Mouse (Mus musculus) lung, adult 2 months (tissue): Measurements from ENCODE around the gene Mnx1. TPM values are rescaled to one million over a fixed set of nuclear protein-coding genes. Genes with fewer than 3 reads are reported as not detected.

Source experiments
- DNase-seq: peaks from one replicate; pipeline ENCODE4 v3.0.0; 2022
- H3K4me1 ChIP-seq: fragments of 200-500 bp; 2 replicates; pipeline ENCODE4 v1.6.1; 2011; ENCODE audit warnings: low read length; ENCODE audit not compliant: control insufficient read depth, insufficient read depth
- H3K4me3 ChIP-seq: fragments of 200-500 bp; replicated peaks from 2 replicates; pipeline ENCODE3; 2011; ENCODE audit warnings: low read depth, mild to moderate bottlenecking, control low read depth, low read length; ENCODE audit errors: extremely low read depth
- CTCF ChIP-seq: fragments of 200-500 bp; IDR thresholded peaks from 2 replicates; pipeline ENCODE4 v1.5.1; 2011; ENCODE audit warnings: mild to moderate bottlenecking, low read length, control low read depth; ENCODE audit not compliant: insufficient read depth
- POLR2A ChIP-seq: fragments of 200-500 bp; IDR thresholded peaks from 2 replicates; pipeline ENCODE4 v1.6.1; 2011; ENCODE audit warnings: low read depth, mild to moderate bottlenecking, control low read depth, low read length, borderline replicate concordance; ENCODE audit errors: extremely low read depth
- WGBS: fragments of 180-500 bp; shearing (Covaris S2); methylation state at CpG from one replicate; pipeline ENCODE4 v1.1.7; 2018; 5-methylcytosine and 5-hydroxymethylcytosine counted together
- polyA plus RNA-seq: library from polyadenylated mRNA; depleted of rRNA; stranded (reverse); fragments of >200 nt; gene quantifications from 2 replicates; pipeline ENCODE4 v1.2.3, GENCODE M21; 2012

Mnx1 gene
- polyA plus RNA-seq, 1 experiment = not detected

DNA sequence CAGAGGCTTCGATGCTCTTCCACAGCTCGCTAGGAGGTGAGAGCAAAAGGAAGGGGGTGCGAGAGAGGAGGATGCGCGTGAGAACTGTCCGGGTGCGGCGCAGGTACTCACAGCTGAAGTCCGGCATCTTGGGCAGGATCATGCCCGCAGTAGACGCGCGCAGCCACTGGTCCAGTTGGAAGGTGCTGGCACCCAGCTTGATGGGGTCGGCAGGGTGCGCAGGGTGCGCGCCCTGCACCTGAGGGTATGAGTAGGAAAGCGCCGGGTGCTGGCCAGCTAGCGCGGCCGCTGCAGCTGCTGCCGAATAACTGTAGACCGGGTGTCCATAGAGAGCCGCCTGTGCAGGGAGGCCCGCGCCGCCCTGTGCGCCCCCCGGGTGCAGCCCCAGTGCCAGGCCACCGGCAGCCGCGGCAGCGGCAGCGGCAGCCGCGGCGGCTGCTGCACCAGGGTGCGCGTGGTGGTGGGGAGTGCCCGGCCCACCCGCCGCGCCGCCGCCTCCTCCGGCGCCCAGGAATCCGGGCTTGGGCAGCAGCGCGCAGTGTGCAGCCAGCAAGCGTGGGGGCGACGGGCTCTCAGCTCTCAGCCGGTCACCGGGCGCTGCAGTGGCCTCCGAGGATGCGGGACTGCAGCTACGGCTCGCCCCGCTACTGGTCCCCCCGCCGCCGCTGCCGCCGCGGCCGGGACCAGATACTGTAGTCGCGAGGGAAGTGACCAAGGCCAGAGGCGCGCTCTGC, 629 bp downstream of the Mnx1 start:
- TF ChIP-seq POLR2A = no peak
- no peak for TF ChIP-seq CTCF
- Histone ChIP-seq H3K4me3 (no peak overlapping the region), H3K4me1 (no peaks in the 10 kb centered on the region; the same call in none of the 2 replicates)
- DNase-seq = no peak
- WGBS = 1% methylated on average over 72 of the region's 73 CpGs

DNA sequence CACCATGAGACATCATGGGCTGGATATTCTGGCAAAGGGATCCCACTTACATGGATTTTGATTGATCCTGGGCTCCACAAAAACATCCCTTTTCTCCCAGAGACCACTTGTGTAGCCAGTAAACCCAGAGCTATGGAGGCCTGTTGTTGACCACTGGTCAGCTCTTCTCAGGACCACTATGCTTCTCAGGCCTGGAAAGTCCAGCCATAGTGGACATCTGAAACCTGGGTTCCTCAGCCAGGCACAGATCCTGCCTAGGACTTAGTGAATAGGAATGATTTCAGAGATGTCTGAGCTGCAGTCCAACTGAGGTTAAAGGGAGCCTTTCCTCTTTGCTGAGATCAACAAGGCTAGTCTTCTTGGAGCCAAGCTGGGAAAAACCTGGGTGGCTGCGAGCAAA, 2.2 kb downstream of the Mnx1 start:
- no peaks in the 10 kb centered on the region; the same call in none of the 2 replicates for H3K4me1 ChIP-seq
- TF ChIP-seq CTCF (no peak), POLR2A (no peak)
- no peak for DNase-seq
- no peak overlapping the region for H3K4me3 ChIP-seq
- WGBS = 11% methylated on average over 1 of the region's 1 CpGs

DNA sequence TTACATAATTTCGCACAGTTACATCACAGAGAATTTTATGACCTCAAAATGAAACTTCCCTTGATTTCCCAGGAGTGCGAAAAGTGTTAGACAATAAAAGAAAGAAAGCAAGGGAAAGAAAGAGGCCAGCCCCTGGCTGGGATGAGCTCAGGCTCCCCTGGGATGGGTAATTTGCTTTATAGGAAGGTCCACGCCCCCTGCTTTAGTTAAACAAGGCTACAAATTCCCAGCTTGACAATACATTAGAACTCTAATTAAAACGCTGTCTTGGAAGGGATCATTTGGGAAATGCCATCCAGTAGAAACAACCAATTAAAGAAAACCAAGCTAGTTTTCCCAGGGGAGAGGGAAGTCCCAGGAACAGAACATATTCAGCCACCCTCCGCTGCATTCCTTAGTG, 2.7 kb downstream of the Mnx1 start:
- Histone ChIP-seq H3K4me1 (no peaks in the 10 kb centered on the region; the same call in none of the 2 replicates), H3K4me3 (no peak overlapping the region)
- TF ChIP-seq POLR2A (no peak), CTCF (no peak)
- DNase-seq = no peak
- WGBS = 11% methylated on average over 5 of the region's 5 CpGs

DNA sequence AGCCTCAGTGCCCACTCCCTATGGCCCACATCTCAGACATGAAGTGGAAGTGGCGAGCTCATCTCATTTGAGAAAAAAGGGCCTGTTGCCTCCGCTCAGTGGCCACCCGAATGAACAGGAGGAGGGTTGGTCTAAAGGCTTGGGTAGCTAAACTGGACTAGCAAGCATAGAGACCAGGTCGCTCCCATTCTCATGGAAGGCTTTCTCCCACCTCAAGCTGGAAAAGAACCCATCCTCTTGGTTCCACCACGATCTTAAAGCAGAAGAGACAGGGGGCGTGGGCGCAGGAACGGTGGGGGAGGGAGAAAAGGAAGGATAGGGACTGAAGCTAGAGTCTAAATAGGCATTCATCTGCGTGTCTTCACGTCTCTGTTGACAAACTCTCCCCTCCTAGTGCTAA, 3.2 kb downstream of the Mnx1 start:
- Histone ChIP-seq H3K4me3 (no peak overlapping the region), H3K4me1 (no peaks in the 10 kb centered on the region; the same call in none of the 2 replicates)
- 8% methylated on average over 10 of the region's 10 CpGs for WGBS
- no peak for TF ChIP-seq CTCF
- TF ChIP-seq POLR2A = no peak
- DNase-seq = no peak

DNA sequence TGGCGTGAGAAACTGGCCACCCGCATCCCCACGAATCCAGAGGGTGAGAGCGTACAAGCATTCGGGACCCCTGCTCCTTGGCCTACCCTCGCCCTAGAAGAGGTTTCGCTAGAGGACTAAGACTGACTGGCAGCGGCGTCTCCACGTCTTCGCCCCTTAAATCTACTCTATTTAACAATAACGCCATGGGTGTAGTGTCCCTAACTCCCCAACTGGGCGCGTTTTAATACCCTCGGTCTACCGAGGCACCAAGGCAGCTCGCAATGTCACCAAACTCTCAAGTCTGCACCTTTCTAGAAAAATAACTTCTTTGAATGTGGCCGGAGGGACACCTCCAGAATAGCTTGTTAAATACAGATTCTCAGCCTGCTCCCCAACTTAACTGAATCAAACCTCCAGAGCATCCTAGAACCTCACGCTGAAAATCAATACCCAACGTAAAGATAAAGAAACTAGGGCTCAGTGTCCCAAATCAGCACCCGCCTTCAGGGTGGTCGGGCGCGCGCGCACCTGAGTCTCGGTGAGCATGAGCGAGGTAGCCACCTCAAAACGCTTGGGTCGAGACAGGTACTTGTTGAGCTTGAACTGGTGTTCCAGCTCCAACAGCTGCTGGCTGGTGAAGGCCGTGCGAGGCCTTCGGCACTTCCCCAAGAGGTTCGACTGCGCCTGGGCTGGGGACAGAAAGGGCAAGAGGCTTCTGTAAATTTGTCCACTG, 3.9 kb downstream of the Mnx1 start:
- no peak overlapping the region for H3K4me3 ChIP-seq
- no peak for TF ChIP-seq CTCF
- TF ChIP-seq POLR2A = no peak
- DNase-seq = no peak
- no peaks in the 10 kb centered on the region; the same call in none of the 2 replicates for H3K4me1 ChIP-seq
- 6% methylated on average over 35 of the region's 35 CpGs for WGBS

DNA sequence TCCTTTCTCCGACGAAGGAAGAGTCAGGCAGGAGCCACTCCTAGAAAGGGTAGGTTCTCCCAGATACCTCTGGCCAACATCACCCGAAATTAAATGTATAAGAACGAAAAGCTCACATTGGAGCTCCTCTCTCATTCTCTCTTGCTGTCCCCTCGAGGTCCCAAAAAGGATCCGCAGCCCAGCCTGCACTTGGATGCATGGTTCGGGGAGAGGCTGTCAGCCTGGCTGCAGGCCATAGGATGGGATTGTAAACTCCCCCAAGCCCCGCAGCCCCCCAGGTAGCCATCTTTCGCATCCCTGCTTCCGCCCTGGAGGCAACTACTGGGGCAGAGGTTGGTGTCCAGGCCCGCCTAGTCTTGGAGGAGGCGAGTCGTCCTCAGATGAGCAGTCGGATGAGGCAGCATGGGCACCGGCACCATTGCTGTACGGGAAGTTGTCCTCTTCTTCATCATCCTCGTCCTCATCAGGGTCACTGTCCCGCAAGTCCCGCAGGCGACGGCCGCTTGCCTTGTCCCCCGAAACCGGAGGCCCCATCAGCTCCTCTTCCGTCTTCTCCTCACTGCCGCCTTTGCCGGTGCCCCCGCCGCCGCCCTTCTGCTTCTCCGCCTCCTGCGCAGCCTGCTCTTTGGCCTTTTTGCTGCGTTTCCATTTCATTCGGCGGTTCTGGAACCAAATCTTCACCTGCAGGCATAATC, 4.6 kb downstream of the Mnx1 start:
- no peak for DNase-seq
- Histone ChIP-seq H3K4me1 (no peaks in the 10 kb centered on the region; the same call in none of the 2 replicates), H3K4me3 (no peak overlapping the region)
- WGBS = 2% methylated on average over 35 of the region's 35 CpGs
- no peak for TF ChIP-seq POLR2A

DNA sequence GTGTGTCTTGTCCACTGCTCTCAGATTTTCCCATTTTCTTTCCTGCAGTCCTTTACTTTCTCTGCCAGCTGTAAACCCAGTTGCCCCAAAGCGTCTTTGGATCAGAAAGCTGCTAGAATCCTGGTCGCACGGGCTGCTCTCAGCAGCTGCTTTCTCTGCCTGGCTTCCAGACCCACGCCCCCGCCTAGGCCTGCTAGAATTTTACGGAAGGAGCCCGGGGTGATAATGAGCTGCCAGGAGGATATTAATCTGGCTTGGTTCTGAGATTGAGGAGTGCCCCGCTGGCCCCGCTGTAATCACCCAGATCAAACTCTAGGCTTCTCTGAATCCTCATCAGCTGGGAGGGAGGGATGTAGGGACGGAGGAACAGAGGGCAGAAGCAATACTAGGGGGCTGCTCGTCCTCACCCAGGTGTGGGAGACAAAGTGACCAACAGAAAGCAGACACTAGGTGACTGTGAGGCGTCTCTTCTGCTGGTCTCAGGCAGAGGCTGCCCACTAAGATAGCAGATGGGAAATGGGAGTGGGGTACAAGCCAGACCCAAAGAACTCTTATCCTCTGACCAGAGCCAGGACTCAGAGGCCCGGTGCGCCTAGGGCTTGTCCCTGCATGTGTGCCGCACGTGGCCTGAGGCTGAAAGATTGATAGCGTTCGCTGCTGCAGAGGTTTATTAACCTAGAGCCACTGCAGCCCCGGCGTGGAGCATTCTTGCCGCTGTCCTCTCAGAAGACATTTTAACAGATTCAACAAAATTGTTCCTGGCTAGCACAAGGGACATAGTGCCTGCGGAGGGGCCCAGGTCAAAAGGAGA, 6.2 kb downstream of the Mnx1 start:
- DNase-seq = no peak
- Histone ChIP-seq H3K4me1 (no peaks in the 10 kb centered on the region), H3K4me3 (no peak overlapping the region)
- 5% methylated on average over 22 of the region's 22 CpGs for WGBS
- TF ChIP-seq POLR2A = no peak
- no peak for TF ChIP-seq CTCF

DNA sequence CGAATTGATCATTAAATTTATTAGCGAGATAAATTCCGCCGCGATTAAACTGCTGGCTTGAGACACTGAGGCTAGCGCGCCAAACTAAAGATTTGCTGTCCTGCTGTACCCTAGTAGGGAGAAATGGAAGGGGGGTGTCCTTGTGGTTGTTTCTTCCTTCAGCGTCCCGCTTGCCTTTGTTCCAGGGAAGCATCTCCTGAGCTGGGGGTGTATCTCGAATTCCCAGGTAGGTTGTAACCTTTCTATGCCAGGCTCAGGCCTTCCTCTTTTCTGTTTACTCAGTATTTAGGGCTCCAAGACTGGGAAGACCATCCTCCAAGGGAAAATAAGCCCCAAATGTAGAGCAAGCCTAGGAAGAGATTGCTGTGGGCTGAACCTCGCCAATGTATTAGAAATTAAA, 6.9 kb downstream of the Mnx1 start:
- WGBS = 10% methylated on average over 11 of the region's 11 CpGs
- Histone ChIP-seq H3K4me1 (peaks cover 3% of the 10 kb centered on the region; the same call in 1 of the 2 replicates), H3K4me3 (no peak overlapping the region)
- no peak for TF ChIP-seq POLR2A
- TF ChIP-seq CTCF = no peak
- DNase-seq = no peak

DNA sequence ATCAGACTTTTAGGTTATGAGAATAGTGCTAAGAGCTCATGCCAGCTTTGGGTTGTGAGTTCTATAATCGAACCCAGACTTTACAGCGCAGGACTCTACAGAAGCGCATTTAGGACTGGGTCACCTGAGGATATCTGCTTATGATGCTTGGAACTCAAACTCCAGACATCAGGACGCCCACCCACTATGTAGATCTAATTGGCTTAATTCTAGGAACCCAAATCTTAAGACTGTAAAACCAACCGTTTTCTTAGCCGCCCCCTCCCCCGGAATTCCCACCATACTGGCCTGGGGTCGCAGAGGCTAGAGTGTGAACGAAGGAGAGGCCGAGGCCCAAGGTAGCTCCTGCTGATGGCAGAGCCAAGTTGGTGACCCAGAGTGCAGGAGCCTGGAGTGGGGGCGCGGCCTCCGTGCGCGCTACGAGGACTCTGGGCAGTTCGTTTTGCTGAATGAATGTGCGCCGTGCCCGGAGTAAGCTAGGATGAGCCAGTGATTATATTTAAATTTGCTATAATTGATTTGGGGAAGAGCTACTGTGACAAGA, 7.3 kb downstream of the Mnx1 start:
- Histone ChIP-seq H3K4me3 (no peak overlapping the region), H3K4me1 (peaks cover 3% of the 10 kb centered on the region; the same call in 1 of the 2 replicates)
- DNase-seq = no peak
- WGBS = 12% methylated on average over 20 of the region's 20 CpGs
- TF ChIP-seq POLR2A = no peak
- TF ChIP-seq CTCF = no peak
